Mouse (Mus musculus) bone marrow macrophage, adult 2 months (primary cell): ENCODE results near the gene Atxn10. TPM values are rescaled to one million over a fixed set of nuclear protein-coding genes. Genes with fewer than 3 reads are reported as not detected.

Experiments
- H3K27ac ChIP-seq: 2 replicates; pipeline ENCODE4 v1.5.1; 2012; ENCODE audit warnings: low read depth, low read length; ENCODE audit not compliant: insufficient read depth
- H3K4me1 ChIP-seq: 2 replicates; pipeline ENCODE4 v1.6.1; 2012; ENCODE audit warnings: low read length; ENCODE audit not compliant: control insufficient read depth, insufficient read depth
- H3K4me3 ChIP-seq: 2 replicates; pipeline ENCODE4 v1.5.1; 2012; ENCODE audit warnings: mild to moderate bottlenecking, low read length, moderate library complexity; ENCODE audit not compliant: insufficient read depth
- CTCF ChIP-seq: IDR thresholded peaks from 2 replicates; pipeline ENCODE4 v1.5.1; 2012; ENCODE audit warnings: low read depth, mild to moderate bottlenecking, low read length, moderate library complexity
- POLR2A ChIP-seq: IDR thresholded peaks from 2 replicates; pipeline ENCODE4 v1.6.1; 2012; ENCODE audit warnings: mild to moderate bottlenecking, low read depth, low read length, borderline replicate concordance
- polyA plus RNA-seq: library from polyadenylated mRNA; stranded (reverse); fragments of >200 nt; gene quantifications from 2 replicates; pipeline ENCODE4 v1.2.4, GENCODE M21; 2012; ENCODE audit not compliant: missing spikeins, insufficient read depth, insufficient read length

Atxn10 gene
- 62.0 and 70.2 TPM in 2 replicates for polyA plus RNA-seq

DNA sequence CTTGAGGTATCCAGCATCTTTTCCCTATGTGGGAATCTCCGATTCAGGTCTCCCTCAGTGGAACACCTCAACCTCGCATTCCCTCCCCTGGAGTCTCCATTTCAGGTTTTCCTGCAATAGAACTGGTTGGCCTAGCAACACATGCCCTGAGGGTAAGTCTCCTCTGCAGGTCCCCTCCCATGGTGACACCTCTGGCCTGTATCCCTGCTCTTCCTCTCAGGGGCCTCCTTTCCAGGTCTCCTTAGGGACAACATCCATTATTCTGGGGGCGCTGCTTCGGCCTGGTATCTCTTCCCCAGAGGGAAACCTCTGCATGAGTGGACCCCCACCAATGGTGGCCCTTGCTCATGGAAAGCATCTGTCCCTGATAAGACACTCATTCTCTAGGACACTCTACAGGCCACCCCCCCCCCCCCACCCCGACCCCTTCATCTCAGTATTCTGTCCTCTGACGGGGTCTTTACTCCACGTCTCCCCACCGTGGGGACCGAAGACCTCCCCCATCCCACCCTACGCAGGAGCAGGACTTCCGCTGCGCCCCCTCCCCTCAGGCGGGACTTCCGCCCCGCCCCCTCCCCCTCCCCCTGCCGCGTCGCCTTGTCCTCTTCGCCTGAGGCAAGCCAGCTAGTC is at the start of gene Atxn10:
Atxn10 (plus strand) TSS at position 575 of the 630 bp plus-strand sequence.
- TF ChIP-seq CTCF (no peak), POLR2A (no peak)
- Histone ChIP-seq H3K27ac (peak within 1 kb of the TSS; percentile 91), H3K4me3 (peak within 1 kb of the TSS; percentile 77), H3K4me1 (peaks cover 14% of the 10 kb centered on the region)

DNA sequence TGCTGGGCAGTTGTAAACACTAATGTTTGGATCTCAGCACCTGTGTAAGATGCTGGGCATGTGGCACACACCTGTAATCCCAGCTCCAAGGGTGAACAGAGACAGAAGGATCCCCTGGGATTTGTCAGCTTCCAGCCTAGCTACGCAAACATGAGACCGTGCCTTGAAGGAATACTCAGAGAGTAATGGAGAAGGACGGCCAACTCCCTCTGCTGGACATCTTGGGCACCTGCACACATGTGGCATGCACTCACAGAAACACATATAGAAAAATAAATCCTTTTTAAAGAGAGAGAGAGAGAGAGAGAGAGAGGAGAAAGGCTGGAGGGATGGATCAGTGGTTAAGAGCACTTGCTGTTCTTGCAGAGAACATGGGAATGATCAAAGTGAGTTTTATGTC is 41.4 kb upstream of the Atxn10 start:
- Histone ChIP-seq H3K27ac (no peak overlapping the region), H3K4me1 (no peaks in the 10 kb centered on the region), H3K4me3 (no peak overlapping the region)
- TF ChIP-seq CTCF (0 out of 2 replicates have a peak, but pooled peaks have one; percentile 10), POLR2A (no peak)

DNA sequence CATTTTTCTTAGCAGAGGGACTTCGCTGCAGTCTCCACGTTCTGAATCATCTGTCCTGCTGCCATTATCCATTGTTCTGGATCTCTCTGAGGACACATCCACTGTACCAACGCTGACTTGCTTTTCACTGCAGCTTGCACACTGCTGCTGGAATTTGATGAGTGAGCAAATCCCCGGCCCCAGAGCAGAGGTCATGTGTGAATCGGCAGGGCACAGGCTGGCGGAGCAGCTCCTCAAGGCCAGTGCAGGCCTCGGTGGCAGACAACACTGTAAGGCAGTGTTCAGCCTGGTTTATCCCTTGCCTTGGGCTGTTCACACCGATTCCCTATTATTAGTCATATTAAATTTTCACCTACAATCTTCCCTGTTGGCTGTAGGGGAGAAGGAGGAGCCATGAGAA is 40.5 kb upstream of the Atxn10 start:
- TF ChIP-seq POLR2A (no peak), CTCF (no peak)

DNA sequence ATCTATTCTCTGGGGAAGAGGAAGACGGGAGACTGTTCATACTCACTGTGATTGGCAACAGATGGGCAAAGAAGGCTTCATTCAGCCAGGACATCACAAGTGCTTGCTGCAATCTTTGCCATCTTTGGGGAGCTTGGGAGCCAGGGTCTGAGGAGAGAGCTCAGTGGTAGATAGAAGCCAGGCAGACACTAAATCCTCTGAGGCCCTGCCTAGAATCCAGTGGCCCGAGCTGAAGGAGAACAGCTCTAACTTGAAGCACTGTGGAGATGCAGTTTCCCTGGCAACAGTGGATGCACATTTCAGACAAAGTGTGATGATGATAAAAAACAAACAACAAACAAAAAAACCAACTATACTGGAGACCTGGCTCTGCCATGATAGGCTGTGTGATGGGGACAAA is 40.1 kb upstream of the Atxn10 start:
- no peak for TF ChIP-seq CTCF
- TF ChIP-seq POLR2A: no peak
- Histone ChIP-seq H3K4me3 (no peak overlapping the region), H3K27ac (no peak overlapping the region), H3K4me1 (no peaks in the 10 kb centered on the region)

More for the DNA sequence above, 40.5 kb upstream of the Atxn10 start:
- Histone ChIP-seq H3K4me3 (no peak overlapping the region), H3K4me1 (no peaks in the 10 kb centered on the region), H3K27ac (no peak overlapping the region)

DNA sequence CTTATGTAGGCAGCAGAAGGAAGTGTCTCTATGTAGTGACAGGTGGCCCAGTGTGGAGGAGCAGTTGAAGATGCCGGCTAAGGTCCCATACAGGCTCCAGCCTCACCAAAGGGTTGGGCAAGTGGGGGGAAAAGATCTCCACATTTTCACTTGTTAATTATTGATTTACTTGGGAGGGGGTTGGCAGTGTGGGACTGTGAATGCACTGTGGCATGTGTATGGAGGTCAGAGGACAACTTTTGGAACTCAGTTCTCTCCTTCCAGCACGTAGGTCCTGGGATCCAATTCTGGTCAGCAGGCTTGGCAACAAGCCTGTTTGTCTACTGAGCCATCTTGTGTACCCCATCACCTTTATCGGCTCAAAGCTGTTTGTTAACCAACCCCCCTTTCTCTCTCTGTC is 39.5 kb upstream of the Atxn10 start:
- Histone ChIP-seq H3K4me1 (no peaks in the 10 kb centered on the region), H3K27ac (no peak overlapping the region), H3K4me3 (no peak overlapping the region)
- TF ChIP-seq POLR2A (no peak), CTCF (no peak)

DNA sequence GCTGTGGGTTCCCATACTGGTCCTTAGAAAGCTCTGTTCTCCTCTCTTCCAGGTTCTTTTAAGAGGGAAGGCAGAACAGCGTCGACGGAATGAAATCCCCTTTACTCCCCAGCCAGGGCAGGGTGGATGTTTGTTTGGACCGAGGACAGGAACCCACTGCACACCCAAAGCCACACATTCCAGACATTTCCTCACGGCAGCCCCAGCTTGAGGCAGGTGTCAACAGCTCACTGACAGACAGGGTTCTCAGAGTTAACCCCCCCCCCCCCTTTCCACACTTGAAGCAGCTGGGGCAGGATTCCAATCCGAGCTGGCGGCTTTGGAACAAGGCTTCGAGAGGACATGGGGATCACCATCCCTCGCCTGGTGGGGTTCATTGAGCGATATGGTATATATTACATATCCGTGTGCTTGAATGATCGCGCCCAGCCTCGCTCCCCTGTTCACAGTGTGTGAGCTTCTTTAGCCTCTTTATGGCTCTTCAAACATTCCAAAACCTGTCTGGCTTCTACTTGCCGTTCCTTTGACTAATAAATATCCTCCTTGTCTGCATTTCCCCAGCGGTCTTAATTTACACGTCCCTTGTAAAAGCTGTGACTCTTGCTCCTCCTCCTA is 37.8 kb upstream of the Atxn10 start:
- Histone ChIP-seq H3K27ac (no peak overlapping the region), H3K4me3 (no peak overlapping the region), H3K4me1 (no peaks in the 10 kb centered on the region)
- no peak for TF ChIP-seq POLR2A
- no peak for TF ChIP-seq CTCF

DNA sequence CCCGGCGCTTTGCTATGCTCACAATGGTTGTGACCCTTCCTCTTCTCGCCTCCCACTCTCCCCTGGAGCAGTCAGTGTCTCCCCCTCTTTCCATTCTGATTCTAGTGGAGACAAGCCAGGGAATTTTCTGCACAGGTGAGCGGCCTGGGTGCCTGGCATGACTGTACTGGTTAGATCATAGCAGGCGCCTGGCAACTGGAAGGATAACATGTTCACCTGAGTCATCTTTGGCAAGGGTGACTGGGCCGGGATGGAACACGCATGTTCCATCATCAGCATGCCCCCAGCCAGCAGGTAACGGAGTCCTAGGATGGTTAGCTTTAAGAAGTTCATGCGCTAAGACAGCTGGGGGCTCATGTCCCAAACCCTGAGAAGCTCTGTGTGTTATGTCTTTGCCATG is 37.1 kb upstream of the Atxn10 start:
- no peak for TF ChIP-seq CTCF
- no peak for TF ChIP-seq POLR2A
- Histone ChIP-seq H3K27ac (no peak overlapping the region), H3K4me3 (no peak overlapping the region), H3K4me1 (no peaks in the 10 kb centered on the region)

DNA sequence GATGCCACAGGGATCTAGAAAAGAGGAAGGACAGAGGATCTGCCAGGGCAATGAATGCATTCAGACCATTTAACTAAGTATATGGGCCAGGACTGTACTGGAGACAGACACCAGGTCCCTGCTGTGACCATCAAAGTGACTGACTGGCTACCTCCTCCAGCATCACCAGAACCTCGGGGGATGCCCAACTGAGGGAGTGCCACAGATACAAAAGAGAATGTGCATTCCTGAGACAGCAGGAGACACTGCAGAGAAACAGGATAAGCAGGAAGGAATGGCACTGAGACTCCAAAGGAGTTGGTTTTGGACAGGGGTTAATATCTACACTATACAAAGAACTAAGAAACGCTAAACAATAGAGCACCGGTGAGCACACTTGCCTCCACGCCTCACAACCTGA is 32.8 kb upstream of the Atxn10 start:
- H3K4me1 ChIP-seq: no peaks in the 10 kb centered on the region
- no peak overlapping the region for H3K4me3 ChIP-seq
- no peak overlapping the region for H3K27ac ChIP-seq
- TF ChIP-seq CTCF (no peak), POLR2A (no peak)

DNA sequence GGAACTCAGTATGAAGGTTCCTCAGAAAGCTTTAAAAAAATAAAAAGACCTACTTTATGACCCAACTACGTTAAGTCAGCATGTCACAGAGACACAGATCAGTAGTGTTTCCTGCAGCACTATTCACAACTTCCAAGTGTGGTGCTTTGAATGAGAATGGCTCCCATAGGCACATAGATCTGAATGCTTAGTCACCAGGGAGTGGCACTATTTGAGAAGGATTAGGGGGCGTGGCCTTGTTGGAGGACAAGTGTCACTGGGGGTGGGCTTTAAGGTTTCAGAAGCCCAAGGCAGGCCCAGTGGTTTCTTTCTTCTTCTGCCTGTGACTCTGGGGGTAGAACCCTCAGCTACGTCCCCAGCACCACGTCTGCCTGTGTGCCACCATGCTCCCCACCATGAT is 32.1 kb upstream of the Atxn10 start:
- Histone ChIP-seq H3K4me1 (no peaks in the 10 kb centered on the region), H3K27ac (no peak overlapping the region)
- no peak for TF ChIP-seq CTCF
- no peak for TF ChIP-seq POLR2A

DNA sequence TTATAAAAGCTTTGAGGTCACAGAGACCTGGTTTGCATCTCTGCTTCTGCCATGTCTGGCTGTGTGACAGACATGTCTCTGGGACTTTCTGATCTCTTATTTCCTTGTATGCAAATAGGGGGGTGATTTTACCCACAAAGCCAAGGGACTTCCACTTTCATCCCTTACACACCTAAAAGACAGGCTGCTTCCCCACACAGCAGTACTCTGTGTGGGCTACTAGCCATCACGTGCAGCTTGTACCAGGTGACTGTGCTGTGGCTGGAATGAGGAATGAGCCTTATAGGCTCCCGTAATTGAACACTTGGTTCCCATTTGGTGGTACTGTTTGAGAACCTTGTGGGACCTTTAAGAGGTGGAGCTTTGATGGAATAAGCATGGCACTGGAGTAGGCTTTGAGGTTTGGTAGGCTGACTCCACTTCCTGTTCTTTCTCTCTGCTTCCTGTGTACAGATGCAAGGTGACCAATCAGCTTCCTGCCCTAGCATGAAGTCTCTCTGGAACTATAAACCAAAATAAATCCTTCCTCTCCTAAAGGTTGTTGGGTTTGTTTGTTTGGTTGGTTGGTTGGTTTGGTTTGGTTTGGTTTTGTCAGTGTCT is 28.9 kb upstream of the Atxn10 start:
- H3K27ac ChIP-seq: no peak overlapping the region
- no peak for TF ChIP-seq POLR2A
- no peak for TF ChIP-seq CTCF
- H3K4me3 ChIP-seq: no peak overlapping the region
- H3K4me1 ChIP-seq: no peaks in the 10 kb centered on the region

More for the DNA sequence above, 32.1 kb upstream of the Atxn10 start:
- H3K4me3 ChIP-seq: no peak overlapping the region
